Mouse (Mus musculus) midbrain, embryonic 11.5 days (tissue): ENCODE data around the gene Batf2. TPM values are rescaled to one million over a fixed set of nuclear protein-coding genes. Genes with fewer than 3 reads are reported as not detected.

Experiments used
- ATAC-seq: fragments of 200-750 bp; cut with Nextera tagmentation; 2 replicates; pipeline ENCODE4 v1.8.0; 2017; ENCODE audit warnings: moderate TSS enrichment, moderate library complexity; ENCODE audit not compliant: low FRiP score
- DNase-seq: peaks from one replicate; pipeline ENCODE4 v3.0.0; 2015; ENCODE audit warnings: low spot score; ENCODE audit errors: missing footprints
- H3K27ac ChIP-seq: fragments of 300-500 bp; sonication (generic); 2 replicates; pipeline ENCODE4 v1.5.1; 2014; ENCODE audit warnings: low read depth, low read length
- H3K27me3 ChIP-seq: fragments of 300-500 bp; sonication (generic); 2 replicates; pipeline ENCODE4 v1.6.1; 2014; ENCODE audit warnings: mild to moderate bottlenecking, low read length, moderate library complexity, mixed read lengths; ENCODE audit not compliant: control insufficient read depth, insufficient read depth
- H3K36me3 ChIP-seq: fragments of 300-500 bp; sonication (generic); 2 replicates; pipeline ENCODE4 v1.6.1; 2014; ENCODE audit warnings: mild to moderate bottlenecking, low read length, moderate library complexity, mixed read lengths; ENCODE audit not compliant: control insufficient read depth, insufficient read depth
- H3K4me1 ChIP-seq: fragments of 300-500 bp; sonication (generic); 2 replicates; pipeline ENCODE4 v1.6.1; 2014; ENCODE audit warnings: low read length; ENCODE audit not compliant: control insufficient read depth, insufficient read depth
- H3K4me2 ChIP-seq: fragments of 300-500 bp; sonication (generic); 2 replicates; pipeline ENCODE4 v1.6.1; 2014; ENCODE audit warnings: mild to moderate bottlenecking, moderate library complexity
- H3K4me3 ChIP-seq: fragments of 300-500 bp; sonication (generic); 2 replicates; pipeline ENCODE4 v1.5.1; 2014; ENCODE audit warnings: low read depth, low read length
- H3K9ac ChIP-seq: fragments of 300-500 bp; sonication (generic); 2 replicates; pipeline ENCODE4 v1.6.1; 2014; ENCODE audit warnings: low read length
- H3K9me3 ChIP-seq: fragments of 300-500 bp; sonication (generic); 2 replicates; pipeline ENCODE4 v1.6.1; 2016; ENCODE audit warnings: low read length; ENCODE audit not compliant: control insufficient read depth
- WGBS: fragments of 180-500 bp; shearing (Covaris S2); extraction: QIAGEN DNeasy Blood & Tissue Kit; methylation state at CpG from one replicate; pipeline ENCODE4 v1.1.7; 2014; 5-methylcytosine and 5-hydroxymethylcytosine counted together
- polyA plus RNA-seq: library from polyadenylated mRNA; unstranded; fragments of >200 nt; fragmentation: Nextera tagmentation; extraction: Ambion mirVana; gene quantifications from 2 replicates; pipeline ENCODE4 v1.2.1, GENCODE M21; 2014

The Batf2 gene
- polyA plus RNA-seq, 1 experiment from 2014 or later: not detected

GRCm38 (mm10) chr19:6178775-6179174, 38.0 kb downstream of the Batf2 start:
- no peak overlapping the region for H3K4me3 ChIP-seq
- no peak overlapping the region for H3K27ac ChIP-seq
- H3K9me3 ChIP-seq: no peaks in the 10 kb centered on the region
- no peaks in the 10 kb centered on the region for H3K27me3 ChIP-seq
- WGBS: 90% methylated on average over 5 of the region's 6 CpGs
- no peak overlapping the region for H3K9ac ChIP-seq
- no peak overlapping the region for H3K4me2 ChIP-seq
- no peaks in the 10 kb centered on the region for H3K4me1 ChIP-seq
- ATAC-seq (no peak), DNase-seq (no peak)
- H3K36me3 ChIP-seq: no peaks in the 10 kb centered on the region

DNA sequence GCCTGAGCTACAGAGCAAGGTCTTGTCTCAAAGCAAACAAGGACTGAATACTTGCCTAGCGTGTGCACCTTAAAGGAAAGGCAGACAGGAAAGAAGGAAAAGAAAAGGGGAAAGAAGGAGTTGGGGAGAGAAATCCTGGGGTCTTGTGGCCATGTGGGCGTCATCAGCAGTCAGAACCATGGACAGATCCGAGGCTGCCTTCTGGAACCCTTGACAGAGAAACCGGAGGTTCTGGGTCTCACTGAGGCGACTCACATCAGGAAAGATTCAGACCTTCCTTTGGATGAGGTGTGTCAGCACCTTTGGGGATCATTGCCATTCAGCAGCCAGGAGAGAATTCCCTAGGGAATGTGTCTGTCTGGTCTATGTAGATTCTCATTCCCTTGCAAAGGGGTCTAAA, 40.8 kb downstream of the Batf2 start:
- H3K4me2 ChIP-seq: no peak overlapping the region
- WGBS: 22% methylated on average over 5 of the region's 5 CpGs
- H3K4me1 ChIP-seq: no peaks in the 10 kb centered on the region
- no peak overlapping the region for H3K27ac ChIP-seq
- no peak overlapping the region for H3K4me3 ChIP-seq
- no peak overlapping the region for H3K9ac ChIP-seq
- no peaks in the 10 kb centered on the region for H3K27me3 ChIP-seq
- ATAC-seq: no peak
- DNase-seq: no peak
- no peaks in the 10 kb centered on the region for H3K9me3 ChIP-seq
- H3K36me3 ChIP-seq: no peaks in the 10 kb centered on the region

DNA sequence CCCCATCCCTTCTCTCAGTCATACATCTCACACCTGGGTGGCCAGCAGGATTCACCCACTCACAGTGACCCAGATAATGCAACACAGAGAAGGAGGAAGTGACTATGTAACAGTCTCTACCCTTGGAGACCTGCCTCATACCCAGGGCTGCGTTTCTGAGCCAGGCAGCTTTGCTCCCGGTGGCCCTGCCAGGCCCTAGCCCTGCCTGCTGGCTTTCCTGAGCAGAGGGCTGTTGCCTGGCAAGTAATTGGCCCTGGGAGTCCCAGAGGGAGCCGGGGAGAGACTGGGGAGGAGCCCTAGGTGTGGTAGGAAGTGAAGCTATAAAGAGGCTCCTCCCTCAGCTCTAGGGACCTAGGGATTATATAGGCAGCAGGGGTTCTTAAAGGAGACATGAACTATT, 41.8 kb downstream of the Batf2 start:
- Histone ChIP-seq H3K9ac (no peak overlapping the region), H3K4me1 (no peaks in the 10 kb centered on the region), H3K36me3 (no peaks in the 10 kb centered on the region), H3K4me3 (no peak overlapping the region), H3K27ac (no peak overlapping the region), H3K4me2 (no peak overlapping the region), H3K27me3 (no peaks in the 10 kb centered on the region), H3K9me3 (no peaks in the 10 kb centered on the region)
- ATAC-seq (no peak), DNase-seq (no peak)
- 30% methylated on average over 3 of the region's 3 CpGs for WGBS

DNA sequence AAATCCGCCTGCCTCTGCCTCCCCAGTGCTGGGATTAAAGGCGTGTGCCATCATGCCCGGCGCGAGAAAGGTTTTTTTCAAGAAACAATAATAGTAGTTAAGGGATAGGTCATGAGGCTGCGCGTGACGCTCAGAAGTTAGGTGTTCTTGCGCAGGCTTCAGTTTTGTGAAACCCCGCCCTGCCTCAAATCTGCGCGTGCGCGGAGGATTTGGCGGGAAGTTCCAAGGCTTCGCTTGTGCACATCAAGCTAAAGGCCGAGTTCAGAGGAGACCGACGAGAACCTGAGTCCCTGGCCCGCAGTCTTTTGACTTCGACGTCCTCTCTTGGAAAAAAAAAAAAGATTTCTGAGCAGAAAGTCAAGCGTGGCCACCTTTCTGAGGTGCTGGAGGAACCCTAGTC, 43.3 kb downstream of the Batf2 start, which contains the start of gene Majin:
TSS of gene Majin (plus strand) at position 258 of the 400 bp plus-strand sequence.
- H3K27me3 ChIP-seq: no peaks in the 10 kb centered on the region
- 85% methylated on average over 23 of the region's 23 CpGs for WGBS
- no peaks in the 10 kb centered on the region for H3K9me3 ChIP-seq
- H3K27ac ChIP-seq: no peak within 1 kb of the TSS
- no peaks in the 10 kb centered on the region for H3K4me1 ChIP-seq
- DNase-seq: no peak
- ATAC-seq: no peak
- no peak within 1 kb of the TSS for H3K4me2 ChIP-seq
- H3K4me3 ChIP-seq: no peak within 1 kb of the TSS
- H3K36me3 ChIP-seq: no peaks in the 10 kb centered on the region
- no peak within 1 kb of the TSS for H3K9ac ChIP-seq

- Histone ChIP-seq H3K9ac (no peak overlapping the region), H3K27ac (no peak overlapping the region), H3K27me3 (no peaks in the 10 kb centered on the region), H3K9me3 (no peaks in the 10 kb centered on the region), H3K36me3 (no peaks in the 10 kb centered on the region), H3K4me3 (no peak overlapping the region), H3K4me2 (no peak overlapping the region), H3K4me1 (no peaks in the 10 kb centered on the region)
- DNase-seq: no peak
- 75% methylated on average over 2 of the region's 2 CpGs for WGBS
- ATAC-seq: no peak
These were observed 63.5 kb downstream of the Batf2 start for GRCm38 (mm10) chr19:6204265-6204664.

GRCm38 (mm10) chr19:6206716-6207115, 65.9 kb downstream of the Batf2 start:
- Histone ChIP-seq H3K9ac (no peak overlapping the region), H3K4me1 (no peaks in the 10 kb centered on the region), H3K27me3 (no peaks in the 10 kb centered on the region), H3K4me3 (no peak overlapping the region), H3K9me3 (no peaks in the 10 kb centered on the region), H3K36me3 (no peaks in the 10 kb centered on the region), H3K27ac (no peak overlapping the region), H3K4me2 (no peak overlapping the region)
- ATAC-seq (no peak), DNase-seq (no peak)
- WGBS: 77% methylated on average over 5 of the region's 5 CpGs

GRCm38 (mm10) chr19:6216046-6216705, 75.4 kb downstream of the Batf2 start:
- 82% methylated on average over 6 of the region's 6 CpGs for WGBS
- no peaks in the 10 kb centered on the region for H3K4me1 ChIP-seq
- DNase-seq: no peak
- H3K27me3 ChIP-seq: no peaks in the 10 kb centered on the region
- no peak overlapping the region for H3K27ac ChIP-seq
- H3K4me2 ChIP-seq: no peak overlapping the region
- H3K9ac ChIP-seq: no peak overlapping the region
- H3K36me3 ChIP-seq: no peaks in the 10 kb centered on the region
- no peak overlapping the region for H3K4me3 ChIP-seq
- no peaks in the 10 kb centered on the region for H3K9me3 ChIP-seq
- no peak for ATAC-seq

- 75% methylated on average over 6 of the region's 6 CpGs for WGBS
- Histone ChIP-seq H3K9me3 (no peaks in the 10 kb centered on the region), H3K4me1 (no peaks in the 10 kb centered on the region), H3K27me3 (no peaks in the 10 kb centered on the region), H3K4me2 (no peak overlapping the region), H3K9ac (no peak overlapping the region), H3K4me3 (no peak overlapping the region), H3K36me3 (no peaks in the 10 kb centered on the region), H3K27ac (no peak overlapping the region)
- no peak for DNase-seq
- ATAC-seq: no peak
These were observed 77.8 kb downstream of the Batf2 start for GRCm38 (mm10) chr19:6218606-6219005.
